Mouse (Mus musculus) heart, embryonic 14.5 days (tissue): ENCODE measurements at regions not wholly inside any gene's neighbourhood (a gene's known extent, or its start where the extent isn't known, plus 50 kb on each side); places are given as distances from the start of the nearest gene placed in this dataset.

Experiments
- ATAC-seq: fragments of 200-750 bp; cut with Nextera tagmentation; 2 replicates; pipeline ENCODE4 v1.8.0; 2017; ENCODE audit warnings: low read depth, moderate TSS enrichment; ENCODE audit not compliant: insufficient number of reproducible peaks, insufficient read depth, low FRiP score
- H3K27ac ChIP-seq, 2 experiments: fragments of 200-500 bp in 1 of 2; fragments of 300-500 bp in 1 of 2; sonication (generic) in 1 of 2; replicated peaks in 1 of 2; 2 replicates each; pipeline ENCODE4 v1.5.1; 2012 to 2014; ENCODE audit warnings: low read depth in 2 of 2, low read length in 2 of 2, control low read depth in 1 of 2, mild to moderate bottlenecking in 1 of 2, mixed read lengths in 1 of 2; ENCODE audit not compliant: control insufficient read depth in 1 of 2, insufficient read depth in 1 of 2
- H3K27me3 ChIP-seq: fragments of 300-500 bp; sonication (generic); 2 replicates; pipeline ENCODE4 v1.6.1; 2014; ENCODE audit warnings: mild to moderate bottlenecking, low read length, control low read depth; ENCODE audit not compliant: control insufficient read depth, insufficient read depth
- H3K36me3 ChIP-seq: fragments of 300-500 bp; sonication (generic); 2 replicates; pipeline ENCODE4 v1.6.1; 2014; ENCODE audit warnings: mild to moderate bottlenecking, control low read depth, low read length, mixed read lengths; ENCODE audit not compliant: control insufficient read depth, insufficient read depth
- H3K4me1 ChIP-seq, 2 experiments: fragments of 200-500 bp in 1 of 2; fragments of 300-500 bp in 1 of 2; sonication (generic) in 1 of 2; 2 replicates each; pipeline ENCODE4 v1.6.1; 2012 to 2014; ENCODE audit warnings: low read length in 2 of 2, control low read depth in 1 of 2, mixed read lengths in 1 of 2; ENCODE audit not compliant: control insufficient read depth in 2 of 2, insufficient read depth in 2 of 2
- H3K4me2 ChIP-seq: fragments of 300-500 bp; sonication (generic); 2 replicates; pipeline ENCODE4 v1.6.1; 2014; ENCODE audit warnings: mild to moderate bottlenecking, low read length
- H3K4me3 ChIP-seq, 2 experiments: fragments of 200-500 bp in 1 of 2; fragments of 300-500 bp in 1 of 2; sonication (generic) in 1 of 2; 2 replicates each; pipeline ENCODE4 v1.5.1; 2012 to 2014; ENCODE audit warnings: low read length in 2 of 2, mild to moderate bottlenecking in 2 of 2, control low read depth in 1 of 2, low read depth in 1 of 2, moderate library complexity in 1 of 2; ENCODE audit not compliant: control insufficient read depth in 1 of 2, insufficient read depth in 1 of 2
- H3K9ac ChIP-seq: fragments of 300-500 bp; sonication (generic); 2 replicates; pipeline ENCODE4 v1.6.1; 2014; ENCODE audit warnings: mild to moderate bottlenecking, low read length
- H3K9me3 ChIP-seq: fragments of 300-500 bp; sonication (generic); 2 replicates; pipeline ENCODE4 v1.6.1; 2016; ENCODE audit warnings: low read length, control low read depth; ENCODE audit not compliant: control insufficient read depth
- WGBS: fragments of 180-500 bp; shearing (Covaris S2); extraction: QIAGEN DNeasy Blood & Tissue Kit; methylation state at CpG from one replicate; pipeline ENCODE4 v1.1.7; 2014; 5-methylcytosine and 5-hydroxymethylcytosine counted together

- Histone ChIP-seq H3K9ac (no peak overlapping the region), H3K4me2 (no peak overlapping the region), H3K4me3 (no peak overlapping the region), H3K27me3 (no peaks in the 10 kb centered on the region), H3K9me3 (no peaks in the 10 kb centered on the region), H3K4me1 (peaks cover 0 to 5% of the 10 kb centered on the region in 2 experiments; a peak in 3 of 4 replicates), H3K36me3 (no peaks in the 10 kb centered on the region), H3K27ac (no peak overlapping the region)
- WGBS, result 59% methylated on average over 2 of the region's 2 CpGs
- ATAC-seq, result no peak
Measured at GRCm38 (mm10) chr12:29288801-29289200, 239.4 kb upstream of the Myt1l start.

- H3K4me3 ChIP-seq, result peak overlapping the region; percentile 36 to 41
- no peaks in the 10 kb centered on the region for H3K27me3 ChIP-seq
- no peaks in the 10 kb centered on the region for H3K36me3 ChIP-seq
- peak overlapping the region; percentile 56 to 74 for H3K27ac ChIP-seq
- 16% methylated on average over 23 of the region's 23 CpGs for WGBS
- H3K9me3 ChIP-seq, result no peaks in the 10 kb centered on the region
- ATAC-seq, result peak; percentile 99
- peaks cover 0 to 5% of the 10 kb centered on the region in 2 experiments; a peak in 3 of 4 replicates for H3K4me1 ChIP-seq
- peak overlapping the region; percentile 70 for H3K9ac ChIP-seq
- H3K4me2 ChIP-seq, result peak overlapping the region; percentile 71
Measured at GRCm38 (mm10) chr12:29290591-29291351, 237.4 kb upstream of the Myt1l start.

GRCm38 (mm10) chr12:29297984-29298383, 230.2 kb upstream of the Myt1l start:
- Histone ChIP-seq H3K4me2 (no peak overlapping the region), H3K9me3 (no peaks in the 10 kb centered on the region), H3K4me3 (no peak overlapping the region), H3K36me3 (no peaks in the 10 kb centered on the region), H3K27me3 (no peaks in the 10 kb centered on the region), H3K27ac (no peak overlapping the region), H3K4me1 (no peaks in the 10 kb centered on the region), H3K9ac (no peak overlapping the region)
- WGBS, result 47% methylated on average over 5 of the region's 5 CpGs
- ATAC-seq, result no peak

GRCm38 (mm10) chr12:29315636-29316035, 212.5 kb upstream of the Myt1l start:
- WGBS, result 54% methylated on average over 1 of the region's 1 CpGs
- Histone ChIP-seq H3K9ac (no peak overlapping the region), H3K4me1 (peaks cover 0 to 2% of the 10 kb centered on the region in 2 experiments; a peak in 2 of 4 replicates), H3K36me3 (no peaks in the 10 kb centered on the region), H3K27me3 (no peaks in the 10 kb centered on the region), H3K4me2 (no peak overlapping the region), H3K9me3 (no peaks in the 10 kb centered on the region), H3K4me3 (no peak overlapping the region), H3K27ac (no peak overlapping the region)
- ATAC-seq, result no peak

DNA sequence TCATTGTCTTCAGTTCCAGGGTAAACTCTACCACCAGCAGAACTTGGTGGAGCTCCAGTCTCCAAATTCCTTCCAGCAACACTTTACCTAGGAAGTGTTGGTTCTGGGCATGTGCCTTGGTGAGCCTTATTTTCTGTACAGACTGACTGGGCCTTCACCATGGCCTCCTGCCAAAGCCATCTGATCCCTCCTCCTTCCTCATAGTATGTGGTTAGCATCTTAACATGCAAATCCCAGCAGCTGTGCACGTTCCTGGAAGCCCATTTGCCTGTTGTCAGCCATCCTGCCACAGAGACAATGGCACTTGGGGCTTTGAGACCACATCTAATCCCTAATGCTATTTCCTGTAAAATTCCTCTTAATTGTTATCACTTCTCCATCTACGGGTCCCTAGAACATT, 206.7 kb upstream of the Myt1l start:
- WGBS, result 43% methylated on average over 2 of the region's 2 CpGs
- no peak overlapping the region for H3K4me3 ChIP-seq
- H3K36me3 ChIP-seq, result no peaks in the 10 kb centered on the region
- no peak overlapping the region for H3K9ac ChIP-seq
- no peak for ATAC-seq
- no peaks in the 10 kb centered on the region for H3K9me3 ChIP-seq
- H3K27me3 ChIP-seq, result no peaks in the 10 kb centered on the region
- H3K4me2 ChIP-seq, result no peak overlapping the region
- H3K4me1 ChIP-seq, result no peaks in the 10 kb centered on the region
- no peak overlapping the region for H3K27ac ChIP-seq

- no peak overlapping the region for H3K9ac ChIP-seq
- no peaks in the 10 kb centered on the region for H3K9me3 ChIP-seq
- H3K4me3 ChIP-seq, result no peak overlapping the region
- no peak overlapping the region for H3K4me2 ChIP-seq
- ATAC-seq, result no peak
- H3K27me3 ChIP-seq, result no peaks in the 10 kb centered on the region
- no peaks in the 10 kb centered on the region for H3K4me1 ChIP-seq
- WGBS, result 27% methylated on average over 3 of the region's 3 CpGs
- no peaks in the 10 kb centered on the region for H3K36me3 ChIP-seq
- H3K27ac ChIP-seq, result no peak overlapping the region
Measured at GRCm38 (mm10) chr12:29323534-29323933, 204.7 kb upstream of the Myt1l start.

DNA sequence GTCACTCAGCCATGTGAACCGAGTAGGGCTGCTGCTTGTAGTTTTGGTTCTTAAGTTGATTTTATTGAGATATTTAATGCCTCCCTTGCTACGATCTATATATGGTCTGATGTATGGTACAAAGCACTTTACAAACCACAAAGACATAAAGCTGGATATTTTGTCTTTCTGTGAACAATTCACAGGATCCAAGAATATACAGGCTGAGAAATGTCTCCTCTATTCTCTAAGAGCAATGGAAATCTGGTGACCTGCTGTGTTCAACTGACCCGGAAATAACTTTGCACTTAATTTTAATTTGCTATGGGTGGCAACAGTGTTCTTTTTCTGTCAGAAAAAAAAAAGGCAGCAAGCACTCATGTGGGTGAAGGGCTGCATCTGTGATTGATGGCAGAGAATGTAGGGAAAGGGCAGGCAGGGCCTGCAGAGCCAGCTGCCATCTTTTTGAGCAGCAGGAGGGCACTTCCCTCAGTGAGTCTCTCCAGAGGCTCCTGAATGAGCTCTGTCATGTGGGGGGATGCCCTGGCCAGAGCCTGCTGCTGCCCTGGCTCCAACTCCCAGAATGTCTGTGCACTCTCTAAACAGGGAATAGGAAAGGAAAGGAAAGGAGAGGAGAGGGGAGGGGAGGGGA, 192.2 kb upstream of the Myt1l start:
- no peak overlapping the region for H3K9ac ChIP-seq
- H3K4me1 ChIP-seq, result no peaks in the 10 kb centered on the region
- H3K9me3 ChIP-seq, result no peaks in the 10 kb centered on the region
- no peaks in the 10 kb centered on the region for H3K36me3 ChIP-seq
- no peak overlapping the region for H3K27ac ChIP-seq
- H3K4me2 ChIP-seq, result no peak overlapping the region
- H3K27me3 ChIP-seq, result no peaks in the 10 kb centered on the region
- no peak overlapping the region for H3K4me3 ChIP-seq
- ATAC-seq, result no peak
- 69% methylated on average over 3 of the region's 3 CpGs for WGBS
